Mouse (Mus musculus): ENCODE data around the gene Tbxa2r.

DNA sequence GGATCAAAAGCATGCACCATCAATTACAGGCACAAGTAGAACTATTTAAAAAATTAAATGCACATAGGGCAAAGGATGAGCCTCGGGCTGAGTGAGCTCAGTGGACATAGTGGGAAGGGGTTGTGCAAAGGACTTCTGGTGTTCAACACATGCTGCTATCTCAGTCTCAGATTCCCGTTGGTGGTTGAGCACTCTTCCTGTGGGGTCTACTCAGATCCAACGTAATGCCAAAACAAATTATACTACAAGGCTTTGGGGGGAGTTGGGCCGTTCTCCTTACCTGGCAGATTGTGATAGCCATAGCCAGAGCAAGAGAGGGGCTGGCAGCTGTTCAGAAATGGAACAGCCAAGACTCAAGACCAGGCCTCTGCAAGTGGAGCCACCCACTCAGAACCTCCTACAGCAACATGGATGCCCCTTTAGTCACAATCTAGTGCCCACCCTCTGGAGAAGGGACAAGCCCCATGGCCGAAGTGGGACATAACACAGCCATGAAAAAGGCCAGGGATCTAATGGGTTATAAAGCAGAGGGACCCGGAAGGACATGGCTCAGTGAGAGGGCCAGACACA lies 51.4 kb downstream of the Tbxa2r start:
- no peak for TF ChIP-seq CTCF (IDR thresholded peaks at IDR 0.05; ENCODE audit: low read depth)
- no peak for TF ChIP-seq EP300 (IDR thresholded peaks at IDR 0.05; ENCODE audit: low read depth)
